Mouse (Mus musculus) liver, embryonic 12.5 days (tissue): ENCODE results near the gene Ttc7. TPM values are rescaled to one million over a fixed set of nuclear protein-coding genes. Genes with fewer than 3 reads are reported as not detected.
"Not testable (repeated sequence)": the region's sequence is repeated elsewhere in the genome, so short reads cannot be mapped to it uniquely, and the experiment has no call there.

ENCODE experiments used
- ATAC-seq: fragments of 200-750 bp; cut with Nextera tagmentation; 2 replicates; pipeline ENCODE4 v1.8.0; 2017; ENCODE audit warnings: moderate number of reproducible peaks, mild to moderate bottlenecking, moderate library complexity
- H3K27ac ChIP-seq: fragments of 300-500 bp; sonication (generic); 2 replicates; pipeline ENCODE4 v1.5.1; 2016; ENCODE audit warnings: mild to moderate bottlenecking
- H3K27me3 ChIP-seq: fragments of 300-500 bp; sonication (generic); replicated peaks from 2 replicates; pipeline ENCODE4 v1.6.1; 2016; ENCODE audit warnings: mild to moderate bottlenecking, moderate library complexity
- H3K36me3 ChIP-seq: fragments of 300-500 bp; sonication (generic); 2 replicates; pipeline ENCODE4 v1.6.1; 2016; ENCODE audit warnings: mild to moderate bottlenecking, moderate library complexity
- H3K4me1 ChIP-seq: fragments of 300-500 bp; sonication (generic); 2 replicates; pipeline ENCODE4 v1.6.1; 2016
- H3K4me2 ChIP-seq: fragments of 300-500 bp; sonication (generic); 2 replicates; pipeline ENCODE4 v1.6.1; 2016; ENCODE audit warnings: mild to moderate bottlenecking, moderate library complexity
- H3K4me3 ChIP-seq: fragments of 300-500 bp; sonication (generic); 2 replicates; pipeline ENCODE4 v1.5.1; 2016; ENCODE audit warnings: mild to moderate bottlenecking, moderate library complexity
- H3K9ac ChIP-seq: fragments of 300-500 bp; sonication (generic); 2 replicates; pipeline ENCODE4 v1.6.1; 2016; ENCODE audit warnings: mild to moderate bottlenecking, moderate library complexity
- H3K9me3 ChIP-seq: fragments of 300-500 bp; sonication (generic); replicated peaks from 2 replicates; pipeline ENCODE4 v1.6.1; 2016; ENCODE audit warnings: mild to moderate bottlenecking, moderate library complexity
- WGBS: fragments of 180-500 bp; shearing (Covaris S2); methylation state at CpG from one replicate; pipeline ENCODE4 v1.1.7; 2016; ENCODE audit not compliant: insufficient replicate concordance; 5-methylcytosine and 5-hydroxymethylcytosine counted together
- polyA plus RNA-seq: library from polyadenylated mRNA; unstranded; fragments of >200 nt; fragmentation: Nextera tagmentation; extraction: Ambion mirVana; gene quantifications from 2 replicates; pipeline ENCODE4 v1.2.1, GENCODE M21; 2016

Ttc7 gene
- polyA plus RNA-seq, 1 experiment from 2014 or later: 17.0 TPM

- Histone ChIP-seq H3K9me3 (no peaks in the 10 kb centered on the region), H3K4me2 (no peak overlapping the region), H3K27ac (no peak overlapping the region), H3K36me3 (peaks cover 27% of the 10 kb centered on the region), H3K9ac (no peak overlapping the region), H3K4me1 (peaks cover 40% of the 10 kb centered on the region), H3K4me3 (no peak overlapping the region), H3K27me3 (peaks cover 6% of the 10 kb centered on the region; the same call in 1 of the 2 replicates)
- WGBS: 59% methylated on average over 12 of the region's 12 CpGs
- no peak for ATAC-seq
Measured at GRCm38 (mm10) chr17:87288131-87288530, 5.4 kb downstream of the Ttc7 start.

- no peak for ATAC-seq
Measured at GRCm38 (mm10) chr17:87289367-87289766, 6.7 kb downstream of the Ttc7 start.

GRCm38 (mm10) chr17:87291037-87291436 is 8.4 kb downstream of the Ttc7 start:
- no peak overlapping the region for H3K4me3 ChIP-seq
- H3K36me3 ChIP-seq: peaks cover 55% of the 10 kb centered on the region
- peaks cover 29% of the 10 kb centered on the region for H3K4me1 ChIP-seq
- 0 out of 2 replicates have a peak, but pooled peaks cover 3% of the 10 kb centered on the region for H3K27me3 ChIP-seq
- no peak overlapping the region for H3K27ac ChIP-seq
- no peak overlapping the region for H3K4me2 ChIP-seq
- no peaks in the 10 kb centered on the region for H3K9me3 ChIP-seq
- WGBS: 80% methylated on average over 7 of the region's 7 CpGs
- no peak for ATAC-seq
- no peak overlapping the region for H3K9ac ChIP-seq

More at GRCm38 (mm10) chr17:87289367-87289766, 6.7 kb downstream of the Ttc7 start:
- Histone ChIP-seq H3K4me1 (peaks cover 31% of the 10 kb centered on the region), H3K4me2 (no peak overlapping the region), H3K4me3 (no peak overlapping the region), H3K9me3 (no peaks in the 10 kb centered on the region), H3K9ac (no peak overlapping the region), H3K27me3 (peaks cover 5% of the 10 kb centered on the region; the same call in 1 of the 2 replicates), H3K27ac (no peak overlapping the region), H3K36me3 (peaks cover 40% of the 10 kb centered on the region)
- WGBS: 76% methylated on average over 5 of the region's 5 CpGs

GRCm38 (mm10) chr17:87291782-87292181 is 9.1 kb downstream of the Ttc7 start:
- H3K4me2 ChIP-seq: no peak overlapping the region
- peaks cover 55% of the 10 kb centered on the region for H3K36me3 ChIP-seq
- H3K9ac ChIP-seq: no peak overlapping the region
- H3K4me1 ChIP-seq: peaks cover 29% of the 10 kb centered on the region
- no peak overlapping the region for H3K27ac ChIP-seq
- 0 out of 2 replicates have a peak, but pooled peaks cover 3% of the 10 kb centered on the region for H3K27me3 ChIP-seq
- H3K9me3 ChIP-seq: no peaks in the 10 kb centered on the region
- 85% methylated on average over 5 of the region's 5 CpGs for WGBS
- ATAC-seq: no peak
- H3K4me3 ChIP-seq: no peak overlapping the region

DNA sequence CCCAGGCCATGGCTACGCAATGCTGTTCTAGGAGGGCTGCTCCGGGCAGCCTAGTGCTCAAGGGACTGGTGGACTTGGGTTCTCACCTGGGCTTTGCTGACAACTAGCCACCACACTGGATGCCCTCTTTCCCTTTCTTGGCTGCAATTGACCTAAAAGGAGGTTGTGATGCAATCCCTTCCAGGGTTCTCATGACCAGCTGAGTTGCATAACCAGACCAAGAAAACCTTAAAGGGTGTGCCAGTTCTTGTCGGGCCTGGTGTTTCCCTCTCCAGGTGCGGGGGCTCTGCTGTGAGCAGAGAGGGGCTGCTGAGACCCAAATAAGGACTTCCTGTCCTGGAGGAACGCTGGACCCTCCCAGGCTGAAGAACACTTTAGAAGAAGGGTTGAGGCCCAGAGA is 10.4 kb downstream of the Ttc7 start:
- Histone ChIP-seq H3K4me1 (peaks cover 22% of the 10 kb centered on the region), H3K9me3 (no peaks in the 10 kb centered on the region), H3K4me2 (no peak overlapping the region), H3K36me3 (peaks cover 55% of the 10 kb centered on the region), H3K27me3 (0 out of 2 replicates have a peak, but pooled peaks cover under 1% of the 10 kb centered on the region), H3K9ac (no peak overlapping the region), H3K4me3 (no peak overlapping the region), H3K27ac (no peak overlapping the region)
- WGBS: 74% methylated on average over 5 of the region's 5 CpGs
- no peak for ATAC-seq

GRCm38 (mm10) chr17:87295738-87296137 is 13.1 kb downstream of the Ttc7 start:
- Histone ChIP-seq H3K9me3 (no peaks in the 10 kb centered on the region), H3K4me2 (no peak overlapping the region), H3K36me3 (peaks cover 55% of the 10 kb centered on the region), H3K4me1 (peaks cover 34% of the 10 kb centered on the region), H3K27ac (no peak overlapping the region), H3K4me3 (no peak overlapping the region), H3K27me3 (no peaks in the 10 kb centered on the region), H3K9ac (no peak overlapping the region)
- WGBS: 59% methylated on average over 7 of the region's 7 CpGs
- peak; percentile 69 for ATAC-seq

- not testable (repeated sequence) for H3K9me3 ChIP-seq, H3K4me2 ChIP-seq, H3K9ac ChIP-seq, H3K27ac ChIP-seq, H3K4me3 ChIP-seq, H3K27me3 ChIP-seq, ATAC-seq
- Histone ChIP-seq H3K36me3 (peaks cover 55% of the 10 kb centered on the region), H3K4me1 (peaks cover 39% of the 10 kb centered on the region)
- 80% methylated on average over 1 of the region's 1 CpGs for WGBS
Measured at GRCm38 (mm10) chr17:87296701-87297100, 14.0 kb downstream of the Ttc7 start.

- peaks cover 54% of the 10 kb centered on the region for H3K4me1 ChIP-seq
- no peak overlapping the region for H3K27ac ChIP-seq
- no peak overlapping the region for H3K4me3 ChIP-seq
- 42% methylated on average over 6 of the region's 6 CpGs for WGBS
- H3K4me2 ChIP-seq: no peak overlapping the region
- no peaks in the 10 kb centered on the region for H3K9me3 ChIP-seq
- ATAC-seq: no peak
- peaks cover 33% of the 10 kb centered on the region for H3K36me3 ChIP-seq
- H3K9ac ChIP-seq: no peak overlapping the region
- H3K27me3 ChIP-seq: no peaks in the 10 kb centered on the region
Measured at GRCm38 (mm10) chr17:87298944-87299343, 16.3 kb downstream of the Ttc7 start.

- peaks cover 19% of the 10 kb centered on the region for H3K36me3 ChIP-seq
- no peak overlapping the region for H3K4me2 ChIP-seq
- H3K27ac ChIP-seq: no peak overlapping the region
- no peak overlapping the region for H3K4me3 ChIP-seq
- WGBS: 84% methylated on average over 10 of the region's 10 CpGs
- ATAC-seq: no peak
- no peak overlapping the region for H3K9ac ChIP-seq
- H3K27me3 ChIP-seq: no peaks in the 10 kb centered on the region
- H3K9me3 ChIP-seq: no peaks in the 10 kb centered on the region
- peaks cover 50% of the 10 kb centered on the region for H3K4me1 ChIP-seq
Measured at GRCm38 (mm10) chr17:87300340-87300739, 17.7 kb downstream of the Ttc7 start.

- H3K9me3 ChIP-seq, H3K9ac ChIP-seq, H3K4me3 ChIP-seq, ATAC-seq, H3K4me2 ChIP-seq, H3K27ac ChIP-seq, H3K27me3 ChIP-seq: not testable (repeated sequence)
- WGBS: 54% methylated on average over 9 of the region's 9 CpGs
- Histone ChIP-seq H3K4me1 (peaks cover 38% of the 10 kb centered on the region), H3K36me3 (peaks cover 16% of the 10 kb centered on the region; the same call in 1 of the 2 replicates)
Measured at GRCm38 (mm10) chr17:87301607-87302006, 18.9 kb downstream of the Ttc7 start.

- Histone ChIP-seq H3K27ac (peak overlapping the region; percentile 48), H3K9ac (no peak overlapping the region), H3K4me1 (peaks cover 38% of the 10 kb centered on the region)
Measured at GRCm38 (mm10) chr17:87302014-87302794, 19.5 kb downstream of the Ttc7 start.

GRCm38 (mm10) chr17:87304151-87304894 is 21.6 kb downstream of the Ttc7 start:
- WGBS: 72% methylated on average over 11 of the region's 11 CpGs
- Histone ChIP-seq H3K4me3 (no peak overlapping the region), H3K27me3 (no peaks in the 10 kb centered on the region), H3K9ac (no peak overlapping the region), H3K4me2 (no peak overlapping the region), H3K36me3 (peaks cover 33% of the 10 kb centered on the region), H3K27ac (0 out of 2 replicates have a peak overlapping the region, but pooled peaks have one; percentile 14), H3K4me1 (peaks cover 25% of the 10 kb centered on the region), H3K9me3 (no peaks in the 10 kb centered on the region)
- no peak for ATAC-seq

More at GRCm38 (mm10) chr17:87302014-87302794, 19.5 kb downstream of the Ttc7 start:
- no peak overlapping the region for H3K4me2 ChIP-seq
- H3K4me3 ChIP-seq: no peak overlapping the region
- peaks cover 19% of the 10 kb centered on the region; the same call in 1 of the 2 replicates for H3K36me3 ChIP-seq
- no peak for ATAC-seq
- no peaks in the 10 kb centered on the region for H3K27me3 ChIP-seq
- H3K9me3 ChIP-seq: no peaks in the 10 kb centered on the region
- 19% methylated on average over 13 of the region's 13 CpGs for WGBS
